Mouse (Mus musculus) MEL (cell line): Measurements from ENCODE around the gene Rab1a. TPM values are rescaled to one million over a fixed set of nuclear protein-coding genes. Genes with fewer than 3 reads are reported as not detected.

Experiments used
- DNase-seq: peaks from one replicate; pipeline ENCODE4 v3.0.0; 2011; ENCODE audit warnings: low read depth, low spot score
- H3K27ac ChIP-seq: 2 replicates; pipeline ENCODE4 v1.5.1; 2012; ENCODE audit warnings: low read depth, mild to moderate bottlenecking, control low read depth, low read length, moderate library complexity; ENCODE audit not compliant: control insufficient read depth
- H3K27me3 ChIP-seq, 2 experiments: fragments of 150-350 bp in 1 of 2; sonication (generic) in 1 of 2; 2 replicates each; pipeline ENCODE4 v1.6.1; 2012; ENCODE audit warnings: low read length in 2 of 2, mild to moderate bottlenecking in 2 of 2, improper control_type of control experiment in 1 of 2, moderate library complexity in 1 of 2; ENCODE audit not compliant: insufficient read depth in 2 of 2, control insufficient read depth in 1 of 2
- H3K36me3 ChIP-seq, 2 experiments: 2 replicates each; pipeline ENCODE4 v1.6.1; 2012 to 2014; ENCODE audit warnings: low read length in 2 of 2, improper control_type of control experiment in 1 of 2, inconsistent platforms in 1 of 2, mild to moderate bottlenecking in 1 of 2; ENCODE audit not compliant: insufficient read depth in 2 of 2, control insufficient read depth in 1 of 2
- H3K4me1 ChIP-seq, 2 experiments: fragments of 150-350 bp in 1 of 2; sonication (generic) in 1 of 2; 2 replicates each; pipeline ENCODE4 v1.6.1; 2012; ENCODE audit warnings: low read length in 2 of 2, improper control_type of control experiment in 1 of 2, mild to moderate bottlenecking in 1 of 2; ENCODE audit not compliant: insufficient read depth in 2 of 2, control insufficient read depth in 1 of 2
- H3K4me3 ChIP-seq, 2 experiments: fragments of 150-350 bp in 1 of 2; sonication (generic) in 1 of 2; 2 replicates each; pipeline ENCODE4 v1.5.1; 2012; ENCODE audit warnings: low read depth in 2 of 2, low read length in 2 of 2, mild to moderate bottlenecking in 2 of 2, moderate library complexity in 2 of 2, control low read depth in 1 of 2, improper control_type of control experiment in 1 of 2; ENCODE audit not compliant: control insufficient read depth in 1 of 2, insufficient read depth in 1 of 2
- H3K79me2 ChIP-seq: 2 replicates; pipeline ENCODE4 v1.6.1; 2012; ENCODE audit warnings: mild to moderate bottlenecking, low read length, moderate library complexity; ENCODE audit not compliant: control insufficient read depth, poor library complexity, insufficient read depth
- H3K9ac ChIP-seq: 2 replicates; pipeline ENCODE4 v1.6.1; 2012; ENCODE audit warnings: low read depth, mild to moderate bottlenecking, control low read depth, low read length, moderate library complexity; ENCODE audit not compliant: control insufficient read depth, poor library complexity, severe bottlenecking
- H3K9me3 ChIP-seq: fragments of 150-350 bp; sonication (generic); replicated peaks from 2 replicates; pipeline ENCODE4 v1.6.1; 2012; ENCODE audit warnings: mild to moderate bottlenecking, low read length, improper control_type of control experiment, moderate library complexity; ENCODE audit not compliant: insufficient read depth
- BHLHE40 ChIP-seq: IDR thresholded peaks from 2 replicates; pipeline ENCODE4 v1.6.1; 2012; ENCODE audit warnings: low read depth, mild to moderate bottlenecking, inconsistent platforms, low read length, improper control_type of control experiment, borderline replicate concordance
- CHD1 ChIP-seq: IDR thresholded peaks from 2 replicates; pipeline ENCODE4 v1.6.1; 2012; ENCODE audit warnings: low read depth, mild to moderate bottlenecking, inconsistent platforms, low read length, improper control_type of control experiment
- CHD2 ChIP-seq: IDR thresholded peaks from 2 replicates; pipeline ENCODE4 v1.6.1; 2011; ENCODE audit warnings: low read length, improper control_type of control experiment
- CTCF ChIP-seq, 3 experiments: IDR thresholded peaks in 2 of 3; conservative IDR thresholded peaks in 1 of 3; 2 replicates each; pipeline ENCODE4 v1.5.1; 2011 to 2012; ENCODE audit warnings: low read length in 3 of 3, low read depth in 2 of 3, mild to moderate bottlenecking in 2 of 3, improper control_type of control experiment in 1 of 3, inconsistent platforms in 1 of 3, mixed read lengths in 1 of 3, moderate library complexity in 1 of 3; ENCODE audit not compliant: control insufficient read depth in 1 of 3, insufficient read depth in 1 of 3, poor library complexity in 1 of 3, severe bottlenecking in 1 of 3
- E2F4 ChIP-seq: IDR thresholded peaks from 2 replicates; pipeline ENCODE4 v1.6.1; 2011; ENCODE audit warnings: low read depth, low read length, improper control_type of control experiment, borderline replicate concordance
- ELF1 ChIP-seq: IDR thresholded peaks from 2 replicates; pipeline ENCODE4 v1.6.1; 2014; ENCODE audit warnings: low read depth, mild to moderate bottlenecking, inconsistent platforms, low read length, improper control_type of control experiment, moderate library complexity
- EP300 ChIP-seq, 2 experiments: IDR thresholded peaks; 2 replicates each; pipeline ENCODE4 v1.6.1; 2011; ENCODE audit warnings: improper control_type of control experiment in 2 of 2, low read length in 2 of 2, low read depth in 1 of 2, mild to moderate bottlenecking in 1 of 2
- ETS1 ChIP-seq: IDR thresholded peaks from 2 replicates; pipeline ENCODE4 v1.6.1; 2012; ENCODE audit warnings: low read depth, mild to moderate bottlenecking, inconsistent platforms, low read length, improper control_type of control experiment, moderate library complexity
- GABPA ChIP-seq: IDR thresholded peaks from 2 replicates; pipeline ENCODE4 v1.6.1; 2012; ENCODE audit warnings: low read depth, mild to moderate bottlenecking, inconsistent platforms, low read length, improper control_type of control experiment, moderate library complexity
- GATA1 ChIP-seq: IDR thresholded peaks from 2 replicates; pipeline ENCODE4 v1.6.1; 2011; ENCODE audit warnings: low read depth, low read length, improper control_type of control experiment
- HCFC1 ChIP-seq: IDR thresholded peaks from 2 replicates; pipeline ENCODE4 v1.6.1; 2012; ENCODE audit warnings: low read depth, mild to moderate bottlenecking, inconsistent platforms, low read length, improper control_type of control experiment, moderate library complexity
- JUND ChIP-seq: IDR thresholded peaks from 2 replicates; pipeline ENCODE4 v1.6.1; 2011; ENCODE audit warnings: low read depth, mild to moderate bottlenecking, improper control_type of control experiment, low read length
- KAT2A ChIP-seq: conservative IDR thresholded peaks from 2 replicates; pipeline ENCODE4 v1.6.1; 2012; ENCODE audit warnings: low read depth, low read length, improper control_type of control experiment, inconsistent platforms
- MAFK ChIP-seq: IDR thresholded peaks from 2 replicates; pipeline ENCODE4 v1.6.1; 2011; ENCODE audit warnings: low read depth, mild to moderate bottlenecking, low read length, improper control_type of control experiment, borderline replicate concordance
- MAX ChIP-seq: IDR thresholded peaks from 2 replicates; pipeline ENCODE4 v1.6.1; 2011; ENCODE audit warnings: low read length, improper control_type of control experiment
- MAZ ChIP-seq: IDR thresholded peaks from 2 replicates; pipeline ENCODE4 v1.6.1; 2012; ENCODE audit warnings: low read depth, mild to moderate bottlenecking, inconsistent platforms, low read length, improper control_type of control experiment
- MEF2A ChIP-seq: IDR thresholded peaks from 2 replicates; pipeline ENCODE4 v1.6.1; 2014; ENCODE audit warnings: low read depth, mild to moderate bottlenecking, inconsistent platforms, low read length, improper control_type of control experiment; ENCODE audit not compliant: poor library complexity, insufficient replicate concordance, severe bottlenecking; ENCODE audit errors: extremely low read depth
- MYB ChIP-seq: IDR thresholded peaks from 2 replicates; pipeline ENCODE4 v1.6.1; 2011; ENCODE audit warnings: mild to moderate bottlenecking, low read depth, low read length, improper control_type of control experiment
- MYC ChIP-seq: IDR thresholded peaks from 2 replicates; pipeline ENCODE4 v1.6.1; 2011; ENCODE audit warnings: low read depth, mild to moderate bottlenecking, low read length, improper control_type of control experiment, moderate library complexity
- NRF1 ChIP-seq: IDR thresholded peaks from 2 replicates; pipeline ENCODE4 v1.6.1; 2014; ENCODE audit warnings: low read depth, mild to moderate bottlenecking, inconsistent platforms, low read length, improper control_type of control experiment, moderate library complexity; ENCODE audit not compliant: poor library complexity, insufficient read depth, severe bottlenecking
- POLR2A ChIP-seq, 2 experiments: IDR thresholded peaks; 2 replicates each; pipeline ENCODE4 v1.6.1; 2011 to 2012; ENCODE audit warnings: low read length in 2 of 2, mild to moderate bottlenecking in 2 of 2, control low read depth in 1 of 2, improper control_type of control experiment in 1 of 2, low read depth in 1 of 2, moderate library complexity in 1 of 2; ENCODE audit not compliant: control insufficient read depth in 1 of 2, insufficient read depth in 1 of 2, poor library complexity in 1 of 2
- POLR2AphosphoS2 ChIP-seq: IDR thresholded peaks from 2 replicates; pipeline ENCODE4 v1.6.1; 2011; ENCODE audit warnings: low read length, improper control_type of control experiment
- POLR2AphosphoS5 ChIP-seq: IDR thresholded peaks from 2 replicates; pipeline ENCODE4 v1.6.1; 2012; ENCODE audit warnings: low read depth, borderline replicate concordance, mild to moderate bottlenecking, inconsistent platforms, low read length, moderate library complexity, mixed read lengths
- RCOR1 ChIP-seq: IDR thresholded peaks from 2 replicates; pipeline ENCODE4 v1.6.1; 2012; ENCODE audit warnings: low read depth, mild to moderate bottlenecking, inconsistent platforms, low read length, improper control_type of control experiment
- SMC3 ChIP-seq: IDR thresholded peaks from 2 replicates; pipeline ENCODE4 v1.6.1; 2011; ENCODE audit warnings: low read depth, low read length, improper control_type of control experiment
- TAL1 ChIP-seq: IDR thresholded peaks from 2 replicates; pipeline ENCODE4 v1.6.1; 2012; ENCODE audit warnings: mild to moderate bottlenecking, inconsistent platforms, low read length, moderate library complexity, mixed read lengths
- TBP ChIP-seq: IDR thresholded peaks from 2 replicates; pipeline ENCODE4 v1.8.0; 2011; ENCODE audit warnings: low read depth, low read length, improper control_type of control experiment
- TCF12 ChIP-seq: IDR thresholded peaks from 2 replicates; pipeline ENCODE4 v1.6.1; 2014; ENCODE audit warnings: low read depth, mild to moderate bottlenecking, inconsistent platforms, low read length, improper control_type of control experiment, moderate library complexity
- UBTF ChIP-seq: IDR thresholded peaks from 2 replicates; pipeline ENCODE4 v1.6.1; 2012; ENCODE audit warnings: low read depth, mild to moderate bottlenecking, inconsistent platforms, low read length, improper control_type of control experiment, moderate library complexity, borderline replicate concordance; ENCODE audit not compliant: insufficient read depth
- USF1 ChIP-seq: IDR thresholded peaks from 2 replicates; pipeline ENCODE4 v1.6.1; 2014; ENCODE audit warnings: low read depth, mild to moderate bottlenecking, inconsistent platforms, low read length, improper control_type of control experiment, moderate library complexity
- ZC3H11A ChIP-seq: IDR thresholded peaks from 2 replicates; pipeline ENCODE4 v1.6.1; 2012; ENCODE audit warnings: low read depth, mild to moderate bottlenecking, inconsistent platforms, low read length, improper control_type of control experiment
- ZKSCAN1 ChIP-seq: IDR thresholded peaks from 2 replicates; pipeline ENCODE4 v1.6.1; 2012; ENCODE audit warnings: low read depth, mild to moderate bottlenecking, inconsistent platforms, low read length, improper control_type of control experiment, moderate library complexity
- ZMIZ1 ChIP-seq: IDR thresholded peaks from 2 replicates; pipeline ENCODE4 v1.6.1; 2012; ENCODE audit warnings: low read depth, mild to moderate bottlenecking, inconsistent platforms, low read length, improper control_type of control experiment, moderate library complexity
- ZNF384 ChIP-seq: IDR thresholded peaks from 2 replicates; pipeline ENCODE4 v1.6.1; 2012; ENCODE audit warnings: low read depth, mild to moderate bottlenecking, inconsistent platforms, low read length, improper control_type of control experiment
- polyA plus RNA-seq, 2 experiments: library from polyadenylated mRNA; stranded (reverse) in 1 of 2; unstranded in 1 of 2; fragments of >175 nt in 1 of 2; fragments of >200 nt in 1 of 2; gene quantifications; 2 replicates each; pipeline versions ENCODE4 v1.2.1 to v1.2.4; 2012; ENCODE audit warnings: low replicate concordance in 2 of 2, low read depth in 1 of 2; ENCODE audit not compliant: insufficient read length in 2 of 2, insufficient read depth in 1 of 2, missing spikeins in 1 of 2
- total RNA-seq: library from RNA; depleted of rRNA; stranded (reverse); fragments of 300-350 nt; gene quantifications from 2 replicates; pipeline ENCODE4 v1.2.3, GENCODE M21; 2012; rRNA removed

Gene Rab1a
- total RNA-seq: 79.5 and 83.9 TPM in 2 replicates
- polyA plus RNA-seq: 100 to 1,000 TPM; 139 to 336 TPM

GRCm38 (mm10) chr11:20200713-20201575 is at the start of gene Rab1a:
TSS of gene Rab1a (plus strand) at chr11:20201432.
- Histone ChIP-seq H3K36me3 (peaks cover 0 to 35% of the 10 kb centered on the region in 2 experiments; a peak in 3 of 4 replicates), H3K27me3 (no peaks in the 10 kb centered on the region), H3K79me2 (peaks cover 43% of the 10 kb centered on the region), H3K27ac (peak within 1 kb of the TSS; percentile 76), H3K9me3 (no peaks in the 10 kb centered on the region), H3K9ac (peak within 1 kb of the TSS; percentile 96), H3K4me3 (peak within 1 kb of the TSS; percentile 84 to 99), H3K4me1 (peaks cover 14 to 29% of the 10 kb centered on the region in 2 experiments)
- peak; percentile 100 for DNase-seq
- TF ChIP-seq POLR2AphosphoS5 (no peak), CHD2 (no peak; the same call in 1 of the 2 replicates), USF1 (peak; percentile 49; the same call in 1 of the 2 replicates), SMC3 (no peak), TCF12 (0 out of 2 replicates have a peak, but pooled peaks have one; percentile 27), MYB (no peak), MAFK (no peak), ETS1 (peak; percentile 87), MAZ (peak; percentile 100), RCOR1 (no peak), CTCF (IDR thresholded peaks at IDR 0.05 in 2 of 3, conservative IDR thresholded peaks at IDR 0.05 in 1 of 3; ENCODE audit: control insufficient read depth in 1 of 3, insufficient read depth in 1 of 3, low read depth in 2 of 3, low read length in 3 of 3, poor library complexity in 1 of 3, severe bottlenecking in 1 of 3) (peak in 2 of 3 experiments; percentile 66 to 77; a peak in 4 of 6 replicates), E2F4 (no peak), TBP (peak; percentile 43; the same call in 1 of the 2 replicates), UBTF (no peak), ZNF384 (peak; percentile 84), GABPA (no peak; the same call in 1 of the 2 replicates), MEF2A (no peak), HCFC1 (peak; percentile 99), EP300 (IDR thresholded peaks at IDR 0.05; ENCODE audit: low read depth in 1 of 2, low read length in 2 of 2) (peak in 1 of 2 experiments; percentile 22; a peak in 1 of 4 replicates), POLR2AphosphoS2 (peak; percentile 79; the same call in 1 of the 2 replicates), ZKSCAN1 (no peak), ZMIZ1 (peak; percentile 85), NRF1 (peak; percentile 85), GATA1 (no peak), ZC3H11A (no peak), ELF1 (peak; percentile 97), MYC (0 out of 2 replicates have a peak, but pooled peaks have one; percentile 45), MAX (no peak), CHD1 (no peak), BHLHE40 (no peak), POLR2A (IDR thresholded peaks at IDR 0.05; ENCODE audit: control insufficient read depth in 1 of 2, insufficient read depth in 1 of 2, low read depth in 1 of 2, low read length in 2 of 2, poor library complexity in 1 of 2) (peak; percentile 87 to 90), JUND (no peak), KAT2A (peak; percentile 96), TAL1 (no peak)
